ENCODE assay signal across 15 mouse cellular contexts in genomic region chr7:46316948-46317347, GRCm38 (mm10). TPM values are rescaled to one million over a fixed set of nuclear protein-coding genes. Genes with fewer than 3 reads are reported as not detected.
DNase-seq lines count a peak whose midpoint lies in the region; ATAC-seq lines count a peak whose summit lies in the region.
"Had no signal": no experiment of that assay in that cellular context is flagged by ENCODE, and none has a peak within 500 bp of the region (broad histone marks: within the 10 kb centered on the region; RNA-seq: fewer than 3 reads in every experiment).

No protein-coding gene starts in this region.

- DNase-seq in hindbrain, embryonic 14.5 days (ENCODE audit: low spot score), result no peak
- no peak for DNase-seq in midbrain, embryonic 10.5 days (ENCODE audit: low spot score)
- no peak for DNase-seq in midbrain, embryonic 11.5 days (ENCODE audit: low spot score, missing footprints)
- DNase-seq in gastrocnemius, postnatal 25 days, result peak; percentile 40
- no peak for DNase-seq in MN1 (ENCODE audit: low spot score)
- DNase-seq in yolk sac, embryonic 10.5 days (ENCODE audit: low spot score), result no peak
- DNase-seq: spleen, adult 18-20 months; thymus, postnatal 4 days had no signal

- H3K4me1 ChIP-seq in hindbrain, embryonic 12.5 days, result peaks cover 6% of the 10 kb centered on the region
- 0 out of 2 replicates have a peak, but pooled peaks cover 4% of the 10 kb centered on the region for H3K4me1 ChIP-seq in hindbrain, embryonic 14.5 days (replicated peaks; ENCODE audit: control insufficient read depth, insufficient read depth, low read length)
- H3K4me1 ChIP-seq in midbrain, embryonic 10.5 days, result peaks cover 10% of the 10 kb centered on the region; the same call in 1 of the 2 replicates
- H3K4me1 ChIP-seq in midbrain, embryonic 11.5 days (ENCODE audit: control insufficient read depth, insufficient read depth, low read length), result no peaks in the 10 kb centered on the region
- H3K4me1 ChIP-seq in stomach, embryonic 14.5 days (ENCODE audit: control insufficient read depth, insufficient read depth, low read length), result peaks cover 10% of the 10 kb centered on the region; the same call in 1 of the 2 replicates

- no peak overlapping the region for H3K4me3 ChIP-seq in hindbrain, embryonic 12.5 days
- H3K4me3 ChIP-seq in hindbrain, embryonic 14.5 days (replicated peaks; ENCODE audit: low read length), result no peak overlapping the region
- H3K4me3 ChIP-seq in midbrain, embryonic 10.5 days, result no peak overlapping the region
- no peak overlapping the region for H3K4me3 ChIP-seq in midbrain, embryonic 11.5 days (ENCODE audit: low read depth, low read length)
- no peak overlapping the region for H3K4me3 ChIP-seq in stomach, embryonic 14.5 days (ENCODE audit: low read depth, low read length)
- H3K4me3 ChIP-seq: hindbrain, embryonic 15.5 days had no signal

- 0 out of 2 replicates have a peak overlapping the region, but pooled peaks have one; percentile 28 for H3K9ac ChIP-seq in hindbrain, embryonic 12.5 days
- H3K9ac ChIP-seq in hindbrain, embryonic 14.5 days, result no peak overlapping the region
- no peak overlapping the region for H3K9ac ChIP-seq in midbrain, embryonic 11.5 days (ENCODE audit: low read length)
- H3K9ac ChIP-seq in stomach, embryonic 14.5 days (replicated peaks; ENCODE audit: low read depth, low read length), result no peak overlapping the region
- H3K9ac ChIP-seq: hindbrain, embryonic 15.5 days had no signal

- no peak for ATAC-seq in hindbrain, embryonic 12.5 days (ENCODE audit: low FRiP score)
- ATAC-seq in hindbrain, embryonic 14.5 days (ENCODE audit: low FRiP score), result no peak; the same call in 1 of the 2 replicates
- no peak for ATAC-seq in midbrain, embryonic 11.5 days (ENCODE audit: low FRiP score)
- peak; percentile 61; the same call in 1 of the 2 replicates for ATAC-seq in stomach, embryonic 14.5 days (ENCODE audit: insufficient number of reproducible peaks, insufficient read depth, low FRiP score, low read depth)

- H3K9me3 ChIP-seq in hindbrain, embryonic 12.5 days (replicated peaks), result no peaks in the 10 kb centered on the region
- no peaks in the 10 kb centered on the region for H3K9me3 ChIP-seq in hindbrain, embryonic 14.5 days (ENCODE audit: control insufficient read depth, low read length)
- H3K9me3 ChIP-seq in midbrain, embryonic 10.5 days (replicated peaks), result no peaks in the 10 kb centered on the region
- H3K9me3 ChIP-seq in midbrain, embryonic 11.5 days (ENCODE audit: control insufficient read depth, low read length), result no peaks in the 10 kb centered on the region
- H3K9me3 ChIP-seq in stomach, embryonic 14.5 days (ENCODE audit: control insufficient read depth, low read depth, low read length), result no peaks in the 10 kb centered on the region
- H3K9me3 ChIP-seq: hindbrain, embryonic 15.5 days had no signal

- H3K4me2 ChIP-seq in hindbrain, embryonic 12.5 days (replicated peaks), result no peak overlapping the region
- no peak overlapping the region for H3K4me2 ChIP-seq in hindbrain, embryonic 14.5 days (replicated peaks)
- H3K4me2 ChIP-seq in midbrain, embryonic 11.5 days, result no peak overlapping the region
- H3K4me2 ChIP-seq in stomach, embryonic 14.5 days (replicated peaks; ENCODE audit: low read depth, low read length), result no peak overlapping the region
- H3K4me2 ChIP-seq: hindbrain, embryonic 15.5 days had no signal

- H3K36me3 ChIP-seq in hindbrain, embryonic 12.5 days, result no peaks in the 10 kb centered on the region
- no peaks in the 10 kb centered on the region for H3K36me3 ChIP-seq in hindbrain, embryonic 14.5 days (replicated peaks; ENCODE audit: control insufficient read depth, insufficient read depth)
- H3K36me3 ChIP-seq in midbrain, embryonic 10.5 days, result no peaks in the 10 kb centered on the region
- no peaks in the 10 kb centered on the region for H3K36me3 ChIP-seq in midbrain, embryonic 11.5 days (ENCODE audit: control insufficient read depth, insufficient read depth, low read length)
- H3K36me3 ChIP-seq in stomach, embryonic 14.5 days (ENCODE audit: control insufficient read depth, insufficient read depth, low read length), result no peaks in the 10 kb centered on the region
- H3K36me3 ChIP-seq: hindbrain, embryonic 15.5 days had no signal

- WGBS in hindbrain, embryonic 12.5 days, result 25% methylated on average over 7 of the region's 7 CpGs
- 20% methylated on average over 7 of the region's 7 CpGs for WGBS in hindbrain, embryonic 14.5 days
- WGBS in midbrain, embryonic 10.5 days, result 25% methylated on average over 7 of the region's 7 CpGs
- 34% methylated on average over 7 of the region's 7 CpGs for WGBS in midbrain, embryonic 11.5 days
- WGBS in stomach, embryonic 14.5 days, result 11% methylated on average over 7 of the region's 7 CpGs

- no peak overlapping the region for H3K27ac ChIP-seq in hindbrain, embryonic 12.5 days
- no peak overlapping the region for H3K27ac ChIP-seq in hindbrain, embryonic 14.5 days
- H3K27ac ChIP-seq in midbrain, embryonic 10.5 days (replicated peaks), result 0 out of 2 replicates have a peak overlapping the region, but pooled peaks have one; percentile 17
- H3K27ac ChIP-seq in midbrain, embryonic 11.5 days (ENCODE audit: low read depth, low read length), result no peak overlapping the region
- H3K27ac ChIP-seq in stomach, embryonic 14.5 days (ENCODE audit: low read length), result no peak overlapping the region
- H3K27ac ChIP-seq: hindbrain, embryonic 15.5 days; macrophage had no signal

- H3K27me3 ChIP-seq in hindbrain, embryonic 12.5 days, result no peaks in the 10 kb centered on the region
- H3K27me3 ChIP-seq in hindbrain, embryonic 14.5 days (ENCODE audit: control insufficient read depth, insufficient read depth, low read length), result no peaks in the 10 kb centered on the region
- no peaks in the 10 kb centered on the region for H3K27me3 ChIP-seq in midbrain, embryonic 10.5 days (ENCODE audit: low read depth, poor library complexity, severe bottlenecking)
- H3K27me3 ChIP-seq in midbrain, embryonic 11.5 days (ENCODE audit: control insufficient read depth, insufficient read depth, low read length), result no peaks in the 10 kb centered on the region
- H3K27me3 ChIP-seq in stomach, embryonic 14.5 days (ENCODE audit: control insufficient read depth, insufficient read depth, low read length), result no peaks in the 10 kb centered on the region
- H3K27me3 ChIP-seq: hindbrain, embryonic 15.5 days had no signal

RNA-seq across cellular contexts. Expression of gene Myod1, which starts 59.3 kb away (rescaled TPM):
- polyA plus RNA-seq in hindbrain, embryonic 12.5 days (2016; fragmentation: Nextera tagmentation; extraction: Ambion mirVana), result 2.6 and 12.1 TPM in 2 replicates
- polyA plus RNA-seq in hindbrain, embryonic 14.5 days (2014; fragmentation: Nextera tagmentation; extraction: Ambion mirVana), result 0.10 and 0.11 TPM in 2 replicates
- polyA plus RNA-seq in midbrain, embryonic 10.5 days (2016; fragmentation: Nextera tagmentation; extraction: Ambion mirVana), result not detected in 2 replicates
- polyA plus RNA-seq in midbrain, embryonic 11.5 days (2014; fragmentation: Nextera tagmentation; extraction: Ambion mirVana), result 0.11 TPM in 1 of 2 replicates, not detected in the other
- total RNA-seq in gastrocnemius, postnatal 25 days (2021), result 10 to 100 TPM; 17.7 to 17.8 TPM
- polyA plus RNA-seq in stomach, embryonic 14.5 days (2014; fragmentation: Nextera tagmentation; extraction: Ambion mirVana), result 0.13 and 0.17 TPM in 2 replicates
- total RNA-seq: layer of hippocampus, postnatal 10 days; neutrophil, adult 5-6 weeks had no signal
- polyA plus RNA-seq: gonadal fat pad, adult 2 months; macrophage had no signal
